Mouse (Mus musculus): ENCODE results near the gene Fmnl2. TPM values are rescaled to one million over a fixed set of nuclear protein-coding genes. Genes with fewer than 3 reads are reported as not detected.

Fmnl2 gene
- polyA plus RNA-seq, 1 experiment from 2014 or later = 16.8 TPM

GRCm38 (mm10) chr2:52873276-52874063 is 15.8 kb downstream of the Fmnl2 start:
- ATAC-seq (ENCODE audit: low read depth) = no peak
- no peak overlapping the region for H3K9ac ChIP-seq (replicated peaks; ENCODE audit: low read depth, low read length)
- H3K27me3 ChIP-seq (ENCODE audit: control insufficient read depth, insufficient read depth, low read length) = no peaks in the 10 kb centered on the region
- no peaks in the 10 kb centered on the region for H3K9me3 ChIP-seq (ENCODE audit: control insufficient read depth, low read length)
- WGBS = 76% methylated on average over 18 of the region's 18 CpGs
- no peaks in the 10 kb centered on the region for H3K4me1 ChIP-seq (ENCODE audit: control insufficient read depth, insufficient read depth, low read length)
- H3K4me3 ChIP-seq (ENCODE audit: low read depth, low read length) = no peak overlapping the region
- no peak overlapping the region for H3K27ac ChIP-seq (ENCODE audit: low read depth, low read length)
- H3K36me3 ChIP-seq (ENCODE audit: control insufficient read depth, insufficient read depth, low read length) = no peaks in the 10 kb centered on the region
- no peak overlapping the region for H3K4me2 ChIP-seq (ENCODE audit: low read depth, low read length)

GRCm38 (mm10) chr2:52874721-52875120 is 17.1 kb downstream of the Fmnl2 start:
- H3K4me1 ChIP-seq (ENCODE audit: control insufficient read depth, insufficient read depth, low read length) = no peaks in the 10 kb centered on the region
- no peak overlapping the region for H3K4me2 ChIP-seq (ENCODE audit: low read depth, low read length)
- no peak overlapping the region for H3K4me3 ChIP-seq (ENCODE audit: low read depth, low read length)
- H3K9ac ChIP-seq (replicated peaks; ENCODE audit: low read depth, low read length) = no peak overlapping the region
- no peak for ATAC-seq (ENCODE audit: low read depth)
- no peaks in the 10 kb centered on the region for H3K36me3 ChIP-seq (ENCODE audit: control insufficient read depth, insufficient read depth, low read length)
- no peaks in the 10 kb centered on the region for H3K27me3 ChIP-seq (ENCODE audit: control insufficient read depth, insufficient read depth, low read length)
- H3K27ac ChIP-seq (ENCODE audit: low read depth, low read length) = no peak overlapping the region
- H3K9me3 ChIP-seq (ENCODE audit: control insufficient read depth, low read length) = no peaks in the 10 kb centered on the region

GRCm38 (mm10) chr2:52875801-52876200 is 18.1 kb downstream of the Fmnl2 start:
- H3K4me2 ChIP-seq (ENCODE audit: low read depth, low read length) = no peak overlapping the region
- no peaks in the 10 kb centered on the region for H3K9me3 ChIP-seq (ENCODE audit: control insufficient read depth, low read length)
- ATAC-seq (ENCODE audit: low read depth) = no peak
- no peak overlapping the region for H3K4me3 ChIP-seq (ENCODE audit: low read depth, low read length)
- no peak overlapping the region for H3K9ac ChIP-seq (replicated peaks; ENCODE audit: low read depth, low read length)
- no peaks in the 10 kb centered on the region for H3K36me3 ChIP-seq (ENCODE audit: control insufficient read depth, insufficient read depth, low read length)
- 83% methylated on average over 9 of the region's 9 CpGs for WGBS
- no peaks in the 10 kb centered on the region for H3K27me3 ChIP-seq (ENCODE audit: control insufficient read depth, insufficient read depth, low read length)
- H3K4me1 ChIP-seq (ENCODE audit: control insufficient read depth, insufficient read depth, low read length) = no peaks in the 10 kb centered on the region
- H3K27ac ChIP-seq (ENCODE audit: low read depth, low read length) = no peak overlapping the region

GRCm38 (mm10) chr2:52883401-52883800 is 25.7 kb downstream of the Fmnl2 start:
- Histone ChIP-seq H3K9me3 (ENCODE audit: control insufficient read depth, low read length) (no peaks in the 10 kb centered on the region), H3K9ac (replicated peaks; ENCODE audit: low read depth, low read length) (no peak overlapping the region), H3K36me3 (ENCODE audit: control insufficient read depth, insufficient read depth, low read length) (no peaks in the 10 kb centered on the region), H3K4me3 (ENCODE audit: low read depth, low read length) (no peak overlapping the region), H3K4me2 (ENCODE audit: low read depth, low read length) (no peak overlapping the region), H3K4me1 (ENCODE audit: control insufficient read depth, insufficient read depth, low read length) (no peaks in the 10 kb centered on the region), H3K27me3 (ENCODE audit: control insufficient read depth, insufficient read depth, low read length) (no peaks in the 10 kb centered on the region), H3K27ac (ENCODE audit: low read depth, low read length) (no peak overlapping the region)
- no peak for ATAC-seq (ENCODE audit: low read depth)
- 94% methylated on average over 2 of the region's 2 CpGs for WGBS

GRCm38 (mm10) chr2:52884082-52884481 is 26.4 kb downstream of the Fmnl2 start:
- Histone ChIP-seq H3K9ac (replicated peaks; ENCODE audit: low read depth, low read length) (no peak overlapping the region), H3K27ac (ENCODE audit: low read depth, low read length) (no peak overlapping the region), H3K4me2 (ENCODE audit: low read depth, low read length) (no peak overlapping the region), H3K27me3 (ENCODE audit: control insufficient read depth, insufficient read depth, low read length) (no peaks in the 10 kb centered on the region), H3K4me1 (ENCODE audit: control insufficient read depth, insufficient read depth, low read length) (no peaks in the 10 kb centered on the region), H3K36me3 (ENCODE audit: control insufficient read depth, insufficient read depth, low read length) (no peaks in the 10 kb centered on the region), H3K9me3 (ENCODE audit: control insufficient read depth, low read length) (no peaks in the 10 kb centered on the region), H3K4me3 (ENCODE audit: low read depth, low read length) (no peak overlapping the region)
- ATAC-seq (ENCODE audit: low read depth) = no peak
- 64% methylated on average over 4 of the region's 4 CpGs for WGBS

- ATAC-seq (ENCODE audit: low read depth) = no peak
- H3K36me3 ChIP-seq (ENCODE audit: control insufficient read depth, insufficient read depth, low read length) = no peaks in the 10 kb centered on the region
- no peak overlapping the region for H3K4me3 ChIP-seq (ENCODE audit: low read depth, low read length)
- no peaks in the 10 kb centered on the region for H3K9me3 ChIP-seq (ENCODE audit: control insufficient read depth, low read length)
- 64% methylated on average over 3 of the region's 3 CpGs for WGBS
- H3K27me3 ChIP-seq (ENCODE audit: control insufficient read depth, insufficient read depth, low read length) = no peaks in the 10 kb centered on the region
- no peak overlapping the region for H3K27ac ChIP-seq (ENCODE audit: low read depth, low read length)
- H3K4me2 ChIP-seq (ENCODE audit: low read depth, low read length) = no peak overlapping the region
- H3K4me1 ChIP-seq (ENCODE audit: control insufficient read depth, insufficient read depth, low read length) = no peaks in the 10 kb centered on the region
- no peak overlapping the region for H3K9ac ChIP-seq (replicated peaks; ENCODE audit: low read depth, low read length)
Observed at GRCm38 (mm10) chr2:52885071-52885470, 27.4 kb downstream of the Fmnl2 start.

GRCm38 (mm10) chr2:52887281-52887680 is 29.6 kb downstream of the Fmnl2 start:
- no peaks in the 10 kb centered on the region for H3K9me3 ChIP-seq (ENCODE audit: control insufficient read depth, low read length)
- 60% methylated on average over 2 of the region's 2 CpGs for WGBS
- no peak overlapping the region for H3K27ac ChIP-seq (ENCODE audit: low read depth, low read length)
- no peak for ATAC-seq (ENCODE audit: low read depth)
- H3K4me2 ChIP-seq (ENCODE audit: low read depth, low read length) = no peak overlapping the region
- H3K27me3 ChIP-seq (ENCODE audit: control insufficient read depth, insufficient read depth, low read length) = no peaks in the 10 kb centered on the region
- no peak overlapping the region for H3K9ac ChIP-seq (replicated peaks; ENCODE audit: low read depth, low read length)
- H3K36me3 ChIP-seq (ENCODE audit: control insufficient read depth, insufficient read depth, low read length) = no peaks in the 10 kb centered on the region
- H3K4me1 ChIP-seq (ENCODE audit: control insufficient read depth, insufficient read depth, low read length) = no peaks in the 10 kb centered on the region
- H3K4me3 ChIP-seq (ENCODE audit: low read depth, low read length) = no peak overlapping the region

- Histone ChIP-seq H3K36me3 (ENCODE audit: control insufficient read depth, insufficient read depth, low read length) (no peaks in the 10 kb centered on the region), H3K27me3 (ENCODE audit: control insufficient read depth, insufficient read depth, low read length) (no peaks in the 10 kb centered on the region), H3K27ac (ENCODE audit: low read depth, low read length) (no peak overlapping the region), H3K4me3 (ENCODE audit: low read depth, low read length) (no peak overlapping the region), H3K9ac (replicated peaks; ENCODE audit: low read depth, low read length) (no peak overlapping the region), H3K9me3 (ENCODE audit: control insufficient read depth, low read length) (no peaks in the 10 kb centered on the region), H3K4me1 (ENCODE audit: control insufficient read depth, insufficient read depth, low read length) (no peaks in the 10 kb centered on the region; the same call in 1 of the 2 replicates), H3K4me2 (ENCODE audit: low read depth, low read length) (no peak overlapping the region)
- no peak for ATAC-seq (ENCODE audit: low read depth)
- WGBS = 77% methylated on average over 8 of the region's 8 CpGs
Observed at GRCm38 (mm10) chr2:52891115-52891514, 33.5 kb downstream of the Fmnl2 start.

GRCm38 (mm10) chr2:52891744-52892143 is 34.1 kb downstream of the Fmnl2 start:
- no peak overlapping the region for H3K4me3 ChIP-seq (ENCODE audit: low read depth, low read length)
- H3K9me3 ChIP-seq (ENCODE audit: control insufficient read depth, low read length) = no peaks in the 10 kb centered on the region
- no peak overlapping the region for H3K4me2 ChIP-seq (ENCODE audit: low read depth, low read length)
- 90% methylated on average over 2 of the region's 2 CpGs for WGBS
- no peaks in the 10 kb centered on the region for H3K27me3 ChIP-seq (ENCODE audit: control insufficient read depth, insufficient read depth, low read length)
- H3K4me1 ChIP-seq (ENCODE audit: control insufficient read depth, insufficient read depth, low read length) = no peaks in the 10 kb centered on the region; the same call in 1 of the 2 replicates
- no peaks in the 10 kb centered on the region for H3K36me3 ChIP-seq (ENCODE audit: control insufficient read depth, insufficient read depth, low read length)
- no peak for ATAC-seq (ENCODE audit: low read depth)
- no peak overlapping the region for H3K9ac ChIP-seq (replicated peaks; ENCODE audit: low read depth, low read length)
- no peak overlapping the region for H3K27ac ChIP-seq (ENCODE audit: low read depth, low read length)
